Mouse (Mus musculus) embryonic facial prominence, embryonic 14.5 days (tissue): ENCODE data around the gene Nsd1. TPM values are rescaled to one million over a fixed set of nuclear protein-coding genes. Genes with fewer than 3 reads are reported as not detected.

ENCODE experiments used
- ATAC-seq: fragments of 200-750 bp; cut with Nextera tagmentation; 2 replicates; pipeline ENCODE4 v1.8.0; 2017; ENCODE audit warnings: low read depth, moderate number of reproducible peaks, moderate TSS enrichment
- DNase-seq: peaks from one replicate; pipeline ENCODE4 v3.0.0-alpha.2; 2015; ENCODE audit warnings: low spot score
- H3K27ac ChIP-seq: fragments of 300-500 bp; sonication (generic); replicated peaks from 2 replicates; pipeline ENCODE4 v1.5.1; 2014; ENCODE audit warnings: low read depth, mild to moderate bottlenecking, low read length, moderate library complexity
- H3K27me3 ChIP-seq: fragments of 300-500 bp; sonication (generic); replicated peaks from 2 replicates; pipeline ENCODE4 v1.6.1; 2014; ENCODE audit warnings: low read length; ENCODE audit not compliant: control insufficient read depth, insufficient read depth
- H3K36me3 ChIP-seq: fragments of 300-500 bp; sonication (generic); 2 replicates; pipeline ENCODE4 v1.6.1; 2014; ENCODE audit warnings: low read length, mixed read lengths; ENCODE audit not compliant: control insufficient read depth, insufficient read depth
- H3K4me1 ChIP-seq: fragments of 300-500 bp; sonication (generic); 2 replicates; pipeline ENCODE4 v1.6.1; 2014; ENCODE audit warnings: antibody characterized with exemption, low read length; ENCODE audit not compliant: control insufficient read depth, insufficient read depth
- H3K4me2 ChIP-seq: fragments of 300-500 bp; sonication (generic); 2 replicates; pipeline ENCODE4 v1.6.1; 2014; ENCODE audit warnings: low read depth, mild to moderate bottlenecking, low read length, moderate library complexity, mixed read lengths
- H3K4me3 ChIP-seq: fragments of 300-500 bp; sonication (generic); 2 replicates; pipeline ENCODE4 v1.5.1; 2014; ENCODE audit warnings: low read depth, mild to moderate bottlenecking, low read length
- H3K9ac ChIP-seq: fragments of 300-500 bp; sonication (generic); 2 replicates; pipeline ENCODE4 v1.6.1; 2014; ENCODE audit warnings: low read depth, mild to moderate bottlenecking, low read length, moderate library complexity, mixed read lengths
- H3K9me3 ChIP-seq: fragments of 300-500 bp; sonication (generic); 2 replicates; pipeline ENCODE4 v1.6.1; 2016; ENCODE audit warnings: low read length; ENCODE audit not compliant: control insufficient read depth
- WGBS: fragments of 180-500 bp; shearing (Covaris S2); extraction: QIAGEN DNeasy Blood & Tissue Kit; methylation state at CpG from one replicate; pipeline ENCODE4 v1.1.7; 2014; 5-methylcytosine and 5-hydroxymethylcytosine counted together
- polyA plus RNA-seq: library from polyadenylated mRNA; unstranded; fragments of >200 nt; fragmentation: Nextera tagmentation; extraction: Ambion mirVana; gene quantifications from 2 replicates; pipeline ENCODE4 v1.2.1, GENCODE M21; 2014

The Nsd1 gene
- polyA plus RNA-seq: 55.0 and 58.7 TPM in 2 replicates

- Histone ChIP-seq H3K4me3 (peak within 1 kb of the TSS; percentile 86), H3K9ac (peak within 1 kb of the TSS; percentile 93), H3K4me1 (peaks cover 18% of the 10 kb centered on the region), H3K9me3 (no peaks in the 10 kb centered on the region), H3K4me2 (peak within 1 kb of the TSS; percentile 92), H3K36me3 (peaks cover 16% of the 10 kb centered on the region), H3K27me3 (no peaks in the 10 kb centered on the region), H3K27ac (peak within 1 kb of the TSS; percentile 98)
- peak; percentile 16 for DNase-seq
- ATAC-seq: no peak
- WGBS: 43% methylated on average over 15 of the region's 31 CpGs
Measured at GRCm38 (mm10) chr13:55209649-55210192, at the start of gene Nsd1. Gene Nsd1 (plus strand): TSS chr13:55209782.

- no peak for ATAC-seq
- no peak for DNase-seq
- H3K4me3 ChIP-seq: no peak overlapping the region
- no peaks in the 10 kb centered on the region for H3K4me1 ChIP-seq
- no peak overlapping the region for H3K27ac ChIP-seq
- no peaks in the 10 kb centered on the region for H3K36me3 ChIP-seq
- H3K27me3 ChIP-seq: no peaks in the 10 kb centered on the region
- H3K4me2 ChIP-seq: no peak overlapping the region
- H3K9ac ChIP-seq: no peak overlapping the region
- H3K9me3 ChIP-seq: no peaks in the 10 kb centered on the region
- 49% methylated on average over 7 of the region's 7 CpGs for whole genome bisulfite sequencing
Measured at GRCm38 (mm10) chr13:55162365-55162764, 47.2 kb upstream of the Nsd1 start.

DNA sequence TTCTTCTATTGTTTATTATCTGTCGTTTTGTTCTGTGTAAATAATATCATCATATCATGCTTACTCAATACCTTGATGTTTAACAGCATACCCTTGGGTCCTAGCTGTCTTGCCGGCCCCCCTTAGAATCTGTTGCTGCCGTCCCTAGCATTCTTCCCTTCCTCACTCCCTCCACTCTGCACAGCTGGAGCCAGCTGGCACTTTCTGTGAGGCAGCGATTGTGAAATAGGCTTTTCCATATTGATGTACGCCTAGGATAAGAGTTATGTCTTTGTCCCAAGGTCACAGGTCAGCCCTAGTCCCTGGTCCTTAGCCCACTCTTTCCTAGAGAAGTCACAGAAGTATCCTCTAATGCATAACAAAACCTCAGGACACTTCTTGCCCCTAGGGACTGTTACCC is 46.0 kb upstream of the Nsd1 start:
- Histone ChIP-seq H3K9ac (no peak overlapping the region), H3K4me1 (no peaks in the 10 kb centered on the region), H3K4me3 (no peak overlapping the region), H3K27ac (no peak overlapping the region), H3K27me3 (no peaks in the 10 kb centered on the region), H3K4me2 (no peak overlapping the region), H3K9me3 (no peaks in the 10 kb centered on the region), H3K36me3 (no peaks in the 10 kb centered on the region)
- ATAC-seq (no peak), DNase-seq (no peak)
- WGBS: 66% methylated on average over 5 of the region's 5 CpGs

GRCm38 (mm10) chr13:55165831-55166339 is 43.7 kb upstream of the Nsd1 start:
- ATAC-seq (no peak), DNase-seq (no peak)
- H3K27ac ChIP-seq: no peak overlapping the region
- 89% methylated on average over 16 of the region's 16 CpGs for WGBS
- H3K27me3 ChIP-seq: no peaks in the 10 kb centered on the region
- H3K9me3 ChIP-seq: no peaks in the 10 kb centered on the region
- no peak overlapping the region for H3K9ac ChIP-seq
- H3K4me2 ChIP-seq: no peak overlapping the region
- no peak overlapping the region for H3K4me3 ChIP-seq
- peaks cover 3% of the 10 kb centered on the region; the same call in 1 of the 2 replicates for H3K4me1 ChIP-seq
- no peaks in the 10 kb centered on the region for H3K36me3 ChIP-seq

- peaks cover 14% of the 10 kb centered on the region for H3K4me1 ChIP-seq
- H3K27ac ChIP-seq: no peak overlapping the region
- ATAC-seq: no peak
- H3K4me2 ChIP-seq: no peak overlapping the region
- H3K9me3 ChIP-seq: no peaks in the 10 kb centered on the region
- 87% methylated on average over 32 of the region's 32 CpGs for WGBS
- DNase-seq: no peak
- no peak overlapping the region for H3K9ac ChIP-seq
- no peaks in the 10 kb centered on the region for H3K36me3 ChIP-seq
- H3K4me3 ChIP-seq: no peak overlapping the region
- no peaks in the 10 kb centered on the region for H3K27me3 ChIP-seq
Measured at GRCm38 (mm10) chr13:55166806-55167725, 42.5 kb upstream of the Nsd1 start.

GRCm38 (mm10) chr13:55167798-55168197 is 41.8 kb upstream of the Nsd1 start:
- 82% methylated on average over 11 of the region's 11 CpGs for WGBS
- ATAC-seq (no peak), DNase-seq (no peak)
- Histone ChIP-seq H3K27ac (peak overlapping the region; percentile 42; the same call in 1 of the 2 replicates), H3K27me3 (no peaks in the 10 kb centered on the region), H3K4me3 (no peak overlapping the region), H3K4me1 (peaks cover 14% of the 10 kb centered on the region), H3K36me3 (no peaks in the 10 kb centered on the region), H3K9me3 (no peaks in the 10 kb centered on the region), H3K9ac (no peak overlapping the region), H3K4me2 (no peak overlapping the region)

GRCm38 (mm10) chr13:55168255-55168654 is 41.3 kb upstream of the Nsd1 start:
- no peak for ATAC-seq
- Histone ChIP-seq H3K27me3 (no peaks in the 10 kb centered on the region), H3K4me3 (no peak overlapping the region), H3K27ac (peak overlapping the region; percentile 42; the same call in 1 of the 2 replicates), H3K9ac (no peak overlapping the region), H3K4me1 (peaks cover 14% of the 10 kb centered on the region), H3K4me2 (peak overlapping the region; percentile 31; the same call in 1 of the 2 replicates), H3K9me3 (no peaks in the 10 kb centered on the region), H3K36me3 (no peaks in the 10 kb centered on the region)
- 85% methylated on average over 5 of the region's 5 CpGs for WGBS
- no peak for DNase-seq

DNA sequence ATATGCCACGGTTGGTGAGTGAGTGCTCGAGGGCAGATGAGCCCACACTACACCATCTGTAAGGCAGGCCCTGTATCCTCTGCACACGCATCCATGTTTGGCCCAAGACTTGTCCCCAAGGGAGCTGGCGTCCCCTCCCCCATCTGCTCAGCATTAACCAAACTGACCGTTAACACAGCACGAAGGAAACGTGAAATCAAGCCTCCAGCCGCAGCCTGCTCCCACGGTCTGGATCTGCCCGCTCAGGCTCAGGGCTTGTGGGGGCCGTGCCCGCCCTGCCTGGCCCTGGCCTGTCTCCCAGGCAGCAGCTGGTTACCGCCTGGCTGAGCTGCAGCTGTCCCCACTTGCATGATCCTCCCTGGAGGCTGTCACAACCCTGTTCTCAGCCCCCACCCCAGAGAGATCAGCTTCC is 40.6 kb upstream of the Nsd1 start:
- Histone ChIP-seq H3K9ac (no peak overlapping the region), H3K9me3 (no peaks in the 10 kb centered on the region), H3K36me3 (no peaks in the 10 kb centered on the region), H3K4me3 (no peak overlapping the region), H3K4me2 (peak overlapping the region; percentile 31; the same call in 1 of the 2 replicates), H3K27ac (peak overlapping the region; percentile 42; the same call in 1 of the 2 replicates), H3K4me1 (peaks cover 14% of the 10 kb centered on the region), H3K27me3 (no peaks in the 10 kb centered on the region)
- DNase-seq (peak; percentile 88), ATAC-seq (peak; percentile 90)
- 48% methylated on average over 10 of the region's 13 CpGs for WGBS
